Mouse (Mus musculus): Measurements from ENCODE around the gene Cdkn1c. TPM values are rescaled to one million over a fixed set of nuclear protein-coding genes. Genes with fewer than 3 reads are reported as not detected.

Gene Cdkn1c
- polyA plus RNA-seq, 1 experiment: 30.8 TPM

- 61% methylated on average over 4 of the region's 4 CpGs for WGBS
- Histone ChIP-seq H3K27ac (ENCODE audit: insufficient read depth, low read depth, low read length) (no peak overlapping the region), H3K36me3 (ENCODE audit: control insufficient read depth, insufficient read depth, low read length) (no peaks in the 10 kb centered on the region), H3K27me3 (replicated peaks; ENCODE audit: control insufficient read depth, insufficient read depth, low read length) (no peaks in the 10 kb centered on the region), H3K4me1 (ENCODE audit: control insufficient read depth, insufficient read depth, low read length) (no peaks in the 10 kb centered on the region), H3K4me3 (ENCODE audit: insufficient read depth, low read depth, low read length) (no peak overlapping the region)
- TF ChIP-seq POLR2A (IDR thresholded peaks at IDR 0.05; ENCODE audit: low read depth, low read length) (no peak), CTCF (conservative IDR thresholded peaks at IDR 0.05; ENCODE audit: insufficient read depth, insufficient read length, low read depth, low read length) (no peak)
- DNase-seq: peak; percentile 34
These were observed 41.2 kb downstream of the Cdkn1c start for GRCm38 (mm10) chr7:143419585-143420160.

GRCm38 (mm10) chr7:143417875-143418274 is 43.0 kb downstream of the Cdkn1c start:
- TF ChIP-seq POLR2A (IDR thresholded peaks at IDR 0.05; ENCODE audit: low read depth, low read length) (no peak), CTCF (conservative IDR thresholded peaks at IDR 0.05; ENCODE audit: insufficient read depth, insufficient read length, low read depth, low read length) (no peak)
- H3K36me3 ChIP-seq (ENCODE audit: control insufficient read depth, insufficient read depth, low read length): no peaks in the 10 kb centered on the region
- no peaks in the 10 kb centered on the region for H3K4me1 ChIP-seq (ENCODE audit: control insufficient read depth, insufficient read depth, low read length)
- WGBS: 81% methylated on average over 5 of the region's 5 CpGs
- H3K4me3 ChIP-seq (ENCODE audit: insufficient read depth, low read depth, low read length): no peak overlapping the region
- H3K27ac ChIP-seq (ENCODE audit: insufficient read depth, low read depth, low read length): no peak overlapping the region
- no peaks in the 10 kb centered on the region for H3K27me3 ChIP-seq (replicated peaks; ENCODE audit: control insufficient read depth, insufficient read depth, low read length)
- no peak for DNase-seq

DNA sequence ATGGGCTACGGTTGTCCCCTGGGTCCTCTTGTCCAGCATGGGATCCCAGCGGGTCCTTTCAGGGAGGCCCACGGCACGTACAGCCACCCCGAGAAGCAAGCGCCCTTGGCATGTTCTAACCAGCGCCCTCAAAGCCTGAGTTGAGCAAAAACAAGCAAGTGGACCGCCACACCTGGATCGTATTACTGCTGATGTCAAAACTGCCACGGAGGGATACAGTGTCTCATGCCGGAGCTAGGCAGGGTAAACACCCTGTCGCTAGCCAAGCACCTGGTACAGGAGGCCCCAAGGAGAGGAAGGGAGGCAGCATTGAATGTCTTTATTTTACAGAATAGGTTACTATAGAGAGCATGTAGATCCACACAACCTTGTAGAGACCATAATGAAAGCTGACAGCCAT is 44.4 kb downstream of the Cdkn1c start:
- Histone ChIP-seq H3K36me3 (ENCODE audit: control insufficient read depth, insufficient read depth, low read length) (no peaks in the 10 kb centered on the region), H3K27ac (ENCODE audit: insufficient read depth, low read depth, low read length) (no peak overlapping the region), H3K4me1 (ENCODE audit: control insufficient read depth, insufficient read depth, low read length) (no peaks in the 10 kb centered on the region), H3K4me3 (ENCODE audit: insufficient read depth, low read depth, low read length) (no peak overlapping the region), H3K27me3 (replicated peaks; ENCODE audit: control insufficient read depth, insufficient read depth, low read length) (no peaks in the 10 kb centered on the region)
- whole genome bisulfite sequencing: 81% methylated on average over 12 of the region's 12 CpGs
- TF ChIP-seq CTCF (conservative IDR thresholded peaks at IDR 0.05; ENCODE audit: insufficient read depth, insufficient read length, low read depth, low read length) (no peak), POLR2A (IDR thresholded peaks at IDR 0.05; ENCODE audit: low read depth, low read length) (no peak)
- DNase-seq: no peak

DNA sequence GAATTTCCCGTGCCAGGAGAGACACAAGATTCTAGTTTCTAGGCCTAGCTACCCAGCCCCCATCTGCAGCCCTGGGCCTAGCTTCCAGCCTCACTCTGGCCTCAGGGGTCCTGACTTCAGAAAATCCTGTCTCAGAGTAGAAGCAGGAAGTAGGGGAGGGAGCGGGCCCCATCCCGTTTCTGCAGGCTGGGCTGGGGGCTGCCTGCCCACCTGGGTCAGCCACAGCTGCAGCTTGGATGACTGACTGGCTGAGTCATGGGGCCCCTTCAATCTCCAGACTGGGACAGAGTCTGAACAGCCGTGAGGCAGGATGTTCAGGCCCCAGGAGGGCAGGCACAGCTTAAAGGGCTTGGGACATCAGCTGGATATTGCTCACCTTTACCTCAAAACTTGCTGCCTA is 45.8 kb downstream of the Cdkn1c start:
- H3K36me3 ChIP-seq (ENCODE audit: control insufficient read depth, insufficient read depth, low read length): no peaks in the 10 kb centered on the region
- no peaks in the 10 kb centered on the region for H3K4me1 ChIP-seq (ENCODE audit: control insufficient read depth, insufficient read depth, low read length)
- no peak overlapping the region for H3K4me3 ChIP-seq (ENCODE audit: insufficient read depth, low read depth, low read length)
- 64% methylated on average over 4 of the region's 4 CpGs for WGBS
- TF ChIP-seq POLR2A (IDR thresholded peaks at IDR 0.05; ENCODE audit: low read depth, low read length) (no peak), CTCF (conservative IDR thresholded peaks at IDR 0.05; ENCODE audit: insufficient read depth, insufficient read length, low read depth, low read length) (no peak)
- no peak overlapping the region for H3K27ac ChIP-seq (ENCODE audit: insufficient read depth, low read depth, low read length)
- DNase-seq: no peak
- no peaks in the 10 kb centered on the region for H3K27me3 ChIP-seq (replicated peaks; ENCODE audit: control insufficient read depth, insufficient read depth, low read length)

DNA sequence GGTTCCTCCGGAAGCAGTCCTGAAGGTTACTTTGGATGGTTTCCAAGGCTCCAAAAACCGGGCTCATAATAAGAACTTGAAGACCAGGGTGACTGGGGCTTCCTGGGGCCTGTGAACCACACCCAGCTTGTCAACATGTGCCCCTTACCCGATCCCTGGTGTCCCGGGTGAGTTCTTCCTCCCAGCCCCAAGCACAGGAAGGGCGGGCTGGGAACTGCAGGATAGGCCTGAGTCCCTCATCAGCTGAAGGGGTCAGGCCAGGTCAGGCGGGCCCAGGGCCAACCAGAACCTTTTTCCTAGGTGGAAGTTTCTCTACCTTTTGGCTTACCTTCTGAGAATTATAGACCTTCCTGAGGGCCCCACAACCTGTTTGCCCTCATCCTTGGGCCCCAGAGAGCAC is 48.2 kb downstream of the Cdkn1c start:
- no peak overlapping the region for H3K4me3 ChIP-seq (ENCODE audit: insufficient read depth, low read depth, low read length)
- 64% methylated on average over 6 of the region's 6 CpGs for WGBS
- peak; percentile 47 for DNase-seq
- no peak overlapping the region for H3K27ac ChIP-seq (ENCODE audit: insufficient read depth, low read depth, low read length)
- no peaks in the 10 kb centered on the region for H3K36me3 ChIP-seq (ENCODE audit: control insufficient read depth, insufficient read depth, low read length)
- no peaks in the 10 kb centered on the region for H3K4me1 ChIP-seq (ENCODE audit: control insufficient read depth, insufficient read depth, low read length)
- TF ChIP-seq CTCF (conservative IDR thresholded peaks at IDR 0.05; ENCODE audit: insufficient read depth, insufficient read length, low read depth, low read length): no peak
- TF ChIP-seq POLR2A (IDR thresholded peaks at IDR 0.05; ENCODE audit: low read depth, low read length): no peak
- H3K27me3 ChIP-seq (replicated peaks; ENCODE audit: control insufficient read depth, insufficient read depth, low read length): no peaks in the 10 kb centered on the region

DNA sequence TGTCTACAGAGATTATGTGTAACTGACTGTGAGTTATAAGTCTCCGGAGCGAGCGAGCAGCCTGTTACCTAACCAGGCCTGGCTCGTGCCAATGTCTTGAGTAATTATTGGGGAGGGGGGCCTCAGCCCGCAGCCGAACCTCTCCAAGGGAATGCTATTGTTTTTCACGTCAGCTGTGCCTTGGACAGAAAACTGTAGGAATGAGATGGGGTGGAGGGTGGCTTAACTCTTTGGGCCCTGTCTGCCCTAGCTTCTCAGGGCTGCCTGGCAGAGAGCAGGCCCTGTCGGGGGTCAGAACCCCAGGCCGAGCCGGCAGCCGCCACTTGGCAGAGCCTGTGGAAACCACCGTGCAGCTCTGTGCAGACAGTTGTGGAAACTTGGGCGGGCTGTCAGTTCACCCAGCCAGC is 52.2 kb downstream of the Cdkn1c start:
- Histone ChIP-seq H3K27ac (ENCODE audit: insufficient read depth, low read depth, low read length) (no peak overlapping the region), H3K27me3 (replicated peaks; ENCODE audit: control insufficient read depth, insufficient read depth, low read length) (no peaks in the 10 kb centered on the region), H3K4me1 (ENCODE audit: control insufficient read depth, insufficient read depth, low read length) (no peaks in the 10 kb centered on the region), H3K4me3 (ENCODE audit: insufficient read depth, low read depth, low read length) (no peak overlapping the region), H3K36me3 (ENCODE audit: control insufficient read depth, insufficient read depth, low read length) (no peaks in the 10 kb centered on the region)
- TF ChIP-seq POLR2A (IDR thresholded peaks at IDR 0.05; ENCODE audit: low read depth, low read length): no peak
- TF ChIP-seq CTCF (conservative IDR thresholded peaks at IDR 0.05; ENCODE audit: insufficient read depth, insufficient read length, low read depth, low read length): no peak
- 68% methylated on average over 13 of the region's 13 CpGs for WGBS
- no peak for DNase-seq

Other genes with a start within 250 kb of the Cdkn1c start
- gene Slc22a18, start 12.7 kb upstream of the Cdkn1c start, polyA plus RNA-seq (2012; rRNA removed): 1,125 and 1,412 TPM in 2 replicates
- 46.6 and 50.2 TPM in 2 replicates for gene Phlda2, start 42.1 kb upstream of the Cdkn1c start, polyA plus RNA-seq (2012; rRNA removed)
- gene Nap1l4, start 88.1 kb upstream of the Cdkn1c start, polyA plus RNA-seq (2012; rRNA removed): 60.2 and 68.7 TPM in 2 replicates
- 8.9 and 9.6 TPM in 2 replicates for gene Cars, start 139.0 kb upstream of the Cdkn1c start, polyA plus RNA-seq (2012; rRNA removed)
- gene Tnfrsf26, start 167.7 kb upstream of the Cdkn1c start, polyA plus RNA-seq (2012; rRNA removed): 0.91 and 1.4 TPM in 2 replicates
- 5.4 and 5.6 TPM in 2 replicates for gene Tnfrsf22, start 188.6 kb upstream of the Cdkn1c start, polyA plus RNA-seq (2012; rRNA removed)
- 3.0 and 3.5 TPM in 2 replicates for gene Tnfrsf23, start 224.8 kb upstream of the Cdkn1c start, polyA plus RNA-seq (2012; rRNA removed)

Measured in kidney, adult 2 months (tissue).